Mouse (Mus musculus): Measurements from ENCODE around the gene Tpm1. TPM values are rescaled to one million over a fixed set of nuclear protein-coding genes. Genes with fewer than 3 reads are reported as not detected.

The Tpm1 gene
- polyA plus RNA-seq (2014; fragmentation: Nextera tagmentation; extraction: Ambion mirVana) = 320 TPM in 2 replicates

- Histone ChIP-seq H3K36me3 (ENCODE audit: control insufficient read depth, insufficient read depth, low read length) (no peaks in the 10 kb centered on the region), H3K9ac (ENCODE audit: low read length) (peak within 1 kb of the TSS; percentile 66), H3K9me3 (ENCODE audit: control insufficient read depth, low read length) (no peaks in the 10 kb centered on the region), H3K4me3 (ENCODE audit: low read depth, low read length) (peak within 1 kb of the TSS; percentile 50), H3K27me3 (ENCODE audit: control insufficient read depth, insufficient read depth, low read length) (peaks cover 28% of the 10 kb centered on the region), H3K4me1 (replicated peaks; ENCODE audit: control insufficient read depth, insufficient read depth, low read length) (peaks cover 21% of the 10 kb centered on the region), H3K27ac (ENCODE audit: low read depth, low read length) (peak within 1 kb of the TSS; percentile 31; the same call in 1 of the 2 replicates), H3K4me2 (ENCODE audit: low read depth, low read length, severe bottlenecking) (peak within 1 kb of the TSS; percentile 94)
- DNase-seq (ENCODE audit: low spot score) (peak; percentile 88), ATAC-seq (replicated peaks; ENCODE audit: low FRiP score) (peak; percentile 55)
- WGBS = under 1% methylated on average over 51 of the region's 51 CpGs
Measured at GRCm38 (mm10) chr9:67049086-67049824, at the start of gene Tpm1. TSS of gene Tpm1 (minus strand) at chr9:67049406.

- H3K4me2 ChIP-seq (ENCODE audit: low read depth, low read length, severe bottlenecking) = no peak overlapping the region
- H3K4me1 ChIP-seq (replicated peaks; ENCODE audit: control insufficient read depth, insufficient read depth, low read length) = no peaks in the 10 kb centered on the region
- no peak overlapping the region for H3K9ac ChIP-seq (ENCODE audit: low read length)
- whole genome bisulfite sequencing = 93% methylated on average over 2 of the region's 2 CpGs
- no peak for ATAC-seq (replicated peaks; ENCODE audit: low FRiP score)
- H3K27ac ChIP-seq (ENCODE audit: low read depth, low read length) = no peak overlapping the region
- no peaks in the 10 kb centered on the region for H3K36me3 ChIP-seq (ENCODE audit: control insufficient read depth, insufficient read depth, low read length)
- no peak overlapping the region for H3K4me3 ChIP-seq (ENCODE audit: low read depth, low read length)
- no peaks in the 10 kb centered on the region for H3K27me3 ChIP-seq (ENCODE audit: control insufficient read depth, insufficient read depth, low read length)
- peak; percentile 22 for DNase-seq (ENCODE audit: low spot score)
- H3K9me3 ChIP-seq (ENCODE audit: control insufficient read depth, low read length) = no peaks in the 10 kb centered on the region
Measured at GRCm38 (mm10) chr9:67094371-67094770, 45.2 kb upstream of the Tpm1 start.

- no peak overlapping the region for H3K9ac ChIP-seq (ENCODE audit: low read length)
- H3K4me2 ChIP-seq (ENCODE audit: low read depth, low read length, severe bottlenecking) = no peak overlapping the region
- H3K36me3 ChIP-seq (ENCODE audit: control insufficient read depth, insufficient read depth, low read length) = no peaks in the 10 kb centered on the region
- 71% methylated on average over 4 of the region's 4 CpGs for WGBS
- no peaks in the 10 kb centered on the region for H3K4me1 ChIP-seq (replicated peaks; ENCODE audit: control insufficient read depth, insufficient read depth, low read length)
- no peaks in the 10 kb centered on the region for H3K9me3 ChIP-seq (ENCODE audit: control insufficient read depth, low read length)
- no peak overlapping the region for H3K4me3 ChIP-seq (ENCODE audit: low read depth, low read length)
- no peaks in the 10 kb centered on the region for H3K27me3 ChIP-seq (ENCODE audit: control insufficient read depth, insufficient read depth, low read length)
- no peak overlapping the region for H3K27ac ChIP-seq (ENCODE audit: low read depth, low read length)
- peak; percentile 29 for DNase-seq (ENCODE audit: low spot score)
- ATAC-seq (replicated peaks; ENCODE audit: low FRiP score) = no peak
Measured at GRCm38 (mm10) chr9:67092210-67092609, 43.0 kb upstream of the Tpm1 start.

GRCm38 (mm10) chr9:67091598-67091997 is 42.4 kb upstream of the Tpm1 start:
- Histone ChIP-seq H3K9ac (ENCODE audit: low read length) (no peak overlapping the region), H3K36me3 (ENCODE audit: control insufficient read depth, insufficient read depth, low read length) (no peaks in the 10 kb centered on the region), H3K4me3 (ENCODE audit: low read depth, low read length) (no peak overlapping the region), H3K27me3 (ENCODE audit: control insufficient read depth, insufficient read depth, low read length) (no peaks in the 10 kb centered on the region), H3K4me1 (replicated peaks; ENCODE audit: control insufficient read depth, insufficient read depth, low read length) (no peaks in the 10 kb centered on the region), H3K27ac (ENCODE audit: low read depth, low read length) (no peak overlapping the region), H3K9me3 (ENCODE audit: control insufficient read depth, low read length) (no peaks in the 10 kb centered on the region), H3K4me2 (ENCODE audit: low read depth, low read length, severe bottlenecking) (no peak overlapping the region)
- no peak for ATAC-seq (replicated peaks; ENCODE audit: low FRiP score)
- no peak for DNase-seq (ENCODE audit: low spot score)
- WGBS = 75% methylated on average over 7 of the region's 7 CpGs

- Histone ChIP-seq H3K9me3 (ENCODE audit: control insufficient read depth, low read length) (no peaks in the 10 kb centered on the region), H3K27ac (ENCODE audit: low read depth, low read length) (no peak overlapping the region), H3K27me3 (ENCODE audit: control insufficient read depth, insufficient read depth, low read length) (no peaks in the 10 kb centered on the region), H3K9ac (ENCODE audit: low read length) (no peak overlapping the region), H3K4me2 (ENCODE audit: low read depth, low read length, severe bottlenecking) (no peak overlapping the region), H3K4me3 (ENCODE audit: low read depth, low read length) (no peak overlapping the region), H3K4me1 (replicated peaks; ENCODE audit: control insufficient read depth, insufficient read depth, low read length) (no peaks in the 10 kb centered on the region), H3K36me3 (ENCODE audit: control insufficient read depth, insufficient read depth, low read length) (no peaks in the 10 kb centered on the region)
- DNase-seq (ENCODE audit: low spot score) = peak; percentile 38
- 96% methylated on average over 11 of the region's 11 CpGs for WGBS
- no peak for ATAC-seq (replicated peaks; ENCODE audit: low FRiP score)
Measured at GRCm38 (mm10) chr9:67091151-67091550, 41.9 kb upstream of the Tpm1 start.

- no peaks in the 10 kb centered on the region for H3K9me3 ChIP-seq (ENCODE audit: control insufficient read depth, low read length)
- H3K4me1 ChIP-seq (replicated peaks; ENCODE audit: control insufficient read depth, insufficient read depth, low read length) = no peaks in the 10 kb centered on the region
- peak; percentile 41 for DNase-seq (ENCODE audit: low spot score)
- no peak overlapping the region for H3K9ac ChIP-seq (ENCODE audit: low read length)
- ATAC-seq (replicated peaks; ENCODE audit: low FRiP score) = no peak
- no peaks in the 10 kb centered on the region for H3K36me3 ChIP-seq (ENCODE audit: control insufficient read depth, insufficient read depth, low read length)
- no peak overlapping the region for H3K4me2 ChIP-seq (ENCODE audit: low read depth, low read length, severe bottlenecking)
- H3K27me3 ChIP-seq (ENCODE audit: control insufficient read depth, insufficient read depth, low read length) = no peaks in the 10 kb centered on the region
- WGBS = 83% methylated on average over 1 of the region's 1 CpGs
- H3K4me3 ChIP-seq (ENCODE audit: low read depth, low read length) = no peak overlapping the region
- no peak overlapping the region for H3K27ac ChIP-seq (ENCODE audit: low read depth, low read length)
Measured at GRCm38 (mm10) chr9:67090633-67091045, 41.4 kb upstream of the Tpm1 start.

- H3K9me3 ChIP-seq (ENCODE audit: control insufficient read depth, low read length) = no peaks in the 10 kb centered on the region
- no peak overlapping the region for H3K4me2 ChIP-seq (ENCODE audit: low read depth, low read length, severe bottlenecking)
- no peak overlapping the region for H3K27ac ChIP-seq (ENCODE audit: low read depth, low read length)
- DNase-seq (ENCODE audit: low spot score) (no peak), ATAC-seq (replicated peaks; ENCODE audit: low FRiP score) (no peak)
- H3K9ac ChIP-seq (ENCODE audit: low read length) = no peak overlapping the region
- no peaks in the 10 kb centered on the region for H3K36me3 ChIP-seq (ENCODE audit: control insufficient read depth, insufficient read depth, low read length)
- no peak overlapping the region for H3K4me3 ChIP-seq (ENCODE audit: low read depth, low read length)
- 85% methylated on average over 5 of the region's 5 CpGs for WGBS
- H3K4me1 ChIP-seq (replicated peaks; ENCODE audit: control insufficient read depth, insufficient read depth, low read length) = no peaks in the 10 kb centered on the region
- H3K27me3 ChIP-seq (ENCODE audit: control insufficient read depth, insufficient read depth, low read length) = no peaks in the 10 kb centered on the region
Measured at GRCm38 (mm10) chr9:67089167-67089566, 40.0 kb upstream of the Tpm1 start.

- Histone ChIP-seq H3K9ac (ENCODE audit: low read length) (no peak overlapping the region), H3K27ac (ENCODE audit: low read depth, low read length) (no peak overlapping the region), H3K27me3 (ENCODE audit: control insufficient read depth, insufficient read depth, low read length) (no peaks in the 10 kb centered on the region), H3K4me2 (ENCODE audit: low read depth, low read length, severe bottlenecking) (no peak overlapping the region), H3K9me3 (ENCODE audit: control insufficient read depth, low read length) (no peaks in the 10 kb centered on the region), H3K4me1 (replicated peaks; ENCODE audit: control insufficient read depth, insufficient read depth, low read length) (peaks cover 2% of the 10 kb centered on the region; the same call in 1 of the 2 replicates), H3K4me3 (ENCODE audit: low read depth, low read length) (no peak overlapping the region), H3K36me3 (ENCODE audit: control insufficient read depth, insufficient read depth, low read length) (no peaks in the 10 kb centered on the region)
- ATAC-seq (replicated peaks; ENCODE audit: low FRiP score) (no peak), DNase-seq (ENCODE audit: low spot score) (no peak)
- 21% methylated on average over 4 of the region's 4 CpGs for WGBS
Measured at GRCm38 (mm10) chr9:67083801-67084200, 34.6 kb upstream of the Tpm1 start.

GRCm38 (mm10) chr9:67081688-67082087 is 32.5 kb upstream of the Tpm1 start:
- Histone ChIP-seq H3K4me3 (ENCODE audit: low read depth, low read length) (no peak overlapping the region), H3K4me2 (ENCODE audit: low read depth, low read length, severe bottlenecking) (no peak overlapping the region), H3K9ac (ENCODE audit: low read length) (no peak overlapping the region), H3K27me3 (ENCODE audit: control insufficient read depth, insufficient read depth, low read length) (no peaks in the 10 kb centered on the region), H3K36me3 (ENCODE audit: control insufficient read depth, insufficient read depth, low read length) (no peaks in the 10 kb centered on the region), H3K4me1 (replicated peaks; ENCODE audit: control insufficient read depth, insufficient read depth, low read length) (peaks cover 4% of the 10 kb centered on the region; the same call in 1 of the 2 replicates), H3K9me3 (ENCODE audit: control insufficient read depth, low read length) (no peaks in the 10 kb centered on the region), H3K27ac (ENCODE audit: low read depth, low read length) (no peak overlapping the region)
- 57% methylated on average over 5 of the region's 5 CpGs for WGBS
- no peak for ATAC-seq (replicated peaks; ENCODE audit: low FRiP score)
- no peak for DNase-seq (ENCODE audit: low spot score)
